ENCODE assay signal across 14 mouse cellular contexts in the genomic region with DNA sequence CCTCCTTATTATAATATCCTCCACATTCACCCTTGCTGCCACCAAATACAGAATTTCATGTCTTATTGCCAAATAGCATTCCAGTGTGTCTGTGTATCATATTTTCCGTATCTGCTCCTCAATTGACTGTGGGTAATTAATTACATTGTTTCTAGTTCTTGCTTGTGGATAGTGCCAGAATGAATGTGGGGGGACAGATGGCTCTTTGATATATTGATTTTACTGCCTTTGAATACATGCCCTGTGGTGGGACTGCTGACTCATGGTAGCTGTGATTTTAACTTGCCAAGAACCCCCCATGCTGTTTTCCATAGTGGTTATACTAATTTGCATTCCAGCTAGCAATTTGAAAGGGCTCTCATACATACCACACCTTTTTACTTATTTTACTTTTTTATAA.
"Had no signal": no experiment of that assay in that cellular context is flagged by ENCODE, and none has a peak within 500 bp of the region (broad histone marks: within the 10 kb centered on the region; RNA-seq: fewer than 3 reads in every experiment).

No protein-coding gene starts in this region.

- H3K27me3 ChIP-seq: liver, embryonic 12.5 days; neural tube, embryonic 15.5 days had no signal

- H3K4me3 ChIP-seq: left cerebral cortex, adult 2 months; limb, embryonic 10.5 days; liver, embryonic 12.5 days; midbrain, embryonic 10.5 days; myocyte; neural tube, embryonic 15.5 days had no signal

- H3K9ac ChIP-seq: liver, embryonic 12.5 days; lung, embryonic 14.5 days; neural tube, embryonic 15.5 days had no signal

- DNase-seq: kidney, adult 8-10 months; kidney, postnatal 25 days; lung, embryonic 14.5 days; lung, postnatal 10 days; lung, postnatal 4 days; midbrain, embryonic 14.5 days; thymus, postnatal 4 days had no signal

- H3K4me1 ChIP-seq: limb, embryonic 10.5 days; liver, embryonic 12.5 days; midbrain, embryonic 10.5 days; neural tube, embryonic 15.5 days had no signal

- ATAC-seq: liver, embryonic 12.5 days had no signal

- H3K27ac ChIP-seq: left cerebral cortex, adult 2 months; limb, embryonic 10.5 days; liver, embryonic 12.5 days; midbrain, embryonic 10.5 days; neural tube, embryonic 15.5 days; stomach, postnatal 0 days had no signal

- H3K36me3 ChIP-seq: limb, embryonic 10.5 days; liver, embryonic 12.5 days; midbrain, embryonic 10.5 days; neural tube, embryonic 15.5 days had no signal

- H3K9me3 ChIP-seq: limb, embryonic 10.5 days; midbrain, embryonic 10.5 days; neural tube, embryonic 15.5 days had no signal

- H3K4me2 ChIP-seq: liver, embryonic 12.5 days; lung, embryonic 14.5 days; neural tube, embryonic 15.5 days had no signal
